Mouse (Mus musculus) testis, adult 2 months (tissue): ENCODE results near the gene Grin3b. TPM values are rescaled to one million over a fixed set of nuclear protein-coding genes. Genes with fewer than 3 reads are reported as not detected.

Source experiments
- H3K27ac ChIP-seq: fragments of 200-500 bp; 2 replicates; pipeline ENCODE4 v1.5.1; 2012; ENCODE audit warnings: low read depth, low read length; ENCODE audit not compliant: control insufficient read depth, insufficient read depth
- H3K27me3 ChIP-seq: fragments of 200-500 bp; 2 replicates; pipeline ENCODE4 v1.6.1; 2012; ENCODE audit warnings: mild to moderate bottlenecking, low read length, moderate library complexity; ENCODE audit not compliant: control insufficient read depth, insufficient read depth
- H3K36me3 ChIP-seq: fragments of 200-500 bp; 2 replicates; pipeline ENCODE4 v1.6.1; 2012; ENCODE audit warnings: mild to moderate bottlenecking, low read length; ENCODE audit not compliant: control insufficient read depth, insufficient read depth
- H3K4me1 ChIP-seq: fragments of 200-500 bp; 2 replicates; pipeline ENCODE4 v1.6.1; 2012; ENCODE audit warnings: low read length; ENCODE audit not compliant: control insufficient read depth, insufficient read depth
- H3K4me3 ChIP-seq: fragments of 200-500 bp; 2 replicates; pipeline ENCODE4 v1.5.1; 2012; ENCODE audit warnings: low read depth, mild to moderate bottlenecking, low read length, moderate library complexity, mixed read lengths; ENCODE audit not compliant: control insufficient read depth
- CTCF ChIP-seq: fragments of 200-500 bp; IDR thresholded peaks from 2 replicates; pipeline ENCODE4 v1.5.1; 2012; ENCODE audit warnings: low read depth, mild to moderate bottlenecking, inconsistent platforms, low read length, moderate library complexity; ENCODE audit not compliant: control insufficient read depth, insufficient read depth, insufficient replicate concordance
- POLR2A ChIP-seq: fragments of 200-500 bp; IDR thresholded peaks from 2 replicates; pipeline ENCODE4 v1.6.1; 2012; ENCODE audit warnings: low read depth, mild to moderate bottlenecking, inconsistent platforms, low read length, moderate library complexity; ENCODE audit not compliant: control insufficient read depth
- polyA plus RNA-seq: library from polyadenylated mRNA; depleted of rRNA; stranded (reverse); fragments of >200 nt; gene quantifications from 2 replicates; pipeline ENCODE4 v1.2.3, GENCODE M21; 2012

Gene Grin3b
- polyA plus RNA-seq, 1 experiment: 17.4 TPM

GRCm38 (mm10) chr10:80016511-80016910 is 46.0 kb downstream of the Grin3b start, which contains the start of gene Arhgap45:
Arhgap45 (plus strand) TSS chr10:80016653.
- TF ChIP-seq POLR2A: no peak
- no peak for TF ChIP-seq CTCF
- H3K36me3 ChIP-seq: no peaks in the 10 kb centered on the region
- H3K27me3 ChIP-seq: no peaks in the 10 kb centered on the region
- H3K4me1 ChIP-seq: peaks cover 2% of the 10 kb centered on the region; the same call in 1 of the 2 replicates
- no peak within 1 kb of the TSS for H3K4me3 ChIP-seq
- H3K27ac ChIP-seq: no peak within 1 kb of the TSS

- no peak overlapping the region for H3K4me3 ChIP-seq
- no peak for TF ChIP-seq POLR2A
- no peak for TF ChIP-seq CTCF
- H3K36me3 ChIP-seq: no peaks in the 10 kb centered on the region
- H3K4me1 ChIP-seq: peaks cover 2% of the 10 kb centered on the region; the same call in 1 of the 2 replicates
- no peak overlapping the region for H3K27ac ChIP-seq
- no peaks in the 10 kb centered on the region for H3K27me3 ChIP-seq
Measured at GRCm38 (mm10) chr10:80016931-80017330, 46.4 kb downstream of the Grin3b start.

- H3K27me3 ChIP-seq: no peaks in the 10 kb centered on the region
- no peaks in the 10 kb centered on the region for H3K36me3 ChIP-seq
- no peak overlapping the region for H3K4me3 ChIP-seq
- H3K27ac ChIP-seq: no peak overlapping the region
- no peak for TF ChIP-seq CTCF
- no peak for TF ChIP-seq POLR2A
- peaks cover 2% of the 10 kb centered on the region; the same call in 1 of the 2 replicates for H3K4me1 ChIP-seq
Measured at GRCm38 (mm10) chr10:80017361-80017760, 46.8 kb downstream of the Grin3b start.

- H3K4me1 ChIP-seq: peaks cover 2% of the 10 kb centered on the region; the same call in 1 of the 2 replicates
- no peak overlapping the region for H3K4me3 ChIP-seq
- no peaks in the 10 kb centered on the region for H3K27me3 ChIP-seq
- TF ChIP-seq POLR2A (no peak), CTCF (no peak)
- no peaks in the 10 kb centered on the region for H3K36me3 ChIP-seq
- no peak overlapping the region for H3K27ac ChIP-seq
Measured at GRCm38 (mm10) chr10:80017771-80018170, 47.3 kb downstream of the Grin3b start.

- H3K27ac ChIP-seq: no peak overlapping the region
- H3K27me3 ChIP-seq: no peaks in the 10 kb centered on the region
- peaks cover 2% of the 10 kb centered on the region; the same call in 1 of the 2 replicates for H3K4me1 ChIP-seq
- no peak overlapping the region for H3K4me3 ChIP-seq
- TF ChIP-seq POLR2A (no peak), CTCF (no peak)
- H3K36me3 ChIP-seq: no peaks in the 10 kb centered on the region
Measured at GRCm38 (mm10) chr10:80018739-80019297, 48.3 kb downstream of the Grin3b start.

GRCm38 (mm10) chr10:80019471-80020131 is 49.1 kb downstream of the Grin3b start:
- no peak overlapping the region for H3K4me3 ChIP-seq
- TF ChIP-seq CTCF (no peak), POLR2A (no peak)
- H3K4me1 ChIP-seq: peaks cover 4% of the 10 kb centered on the region; the same call in 1 of the 2 replicates
- no peaks in the 10 kb centered on the region for H3K27me3 ChIP-seq
- no peaks in the 10 kb centered on the region for H3K36me3 ChIP-seq
- no peak overlapping the region for H3K27ac ChIP-seq

- Histone ChIP-seq H3K27ac (no peak overlapping the region), H3K27me3 (no peaks in the 10 kb centered on the region), H3K4me3 (no peak overlapping the region), H3K36me3 (no peaks in the 10 kb centered on the region), H3K4me1 (peaks cover 4% of the 10 kb centered on the region; the same call in 1 of the 2 replicates)
- no peak for TF ChIP-seq POLR2A
- no peak for TF ChIP-seq CTCF
Measured at GRCm38 (mm10) chr10:80020191-80020590, 49.7 kb downstream of the Grin3b start.
